Mouse (Mus musculus) CH12.LX (cell line): ENCODE results near the gene Aatk.

Experiments used
- CTCF ChIP-seq, 2 experiments: IDR thresholded peaks in 1 of 2; conservative IDR thresholded peaks in 1 of 2; 2 replicates each; pipeline ENCODE4 v1.5.1; 2011 to 2012; ENCODE audit warnings: low read depth in 2 of 2, low read length in 2 of 2, improper control_type of control experiment in 1 of 2, inconsistent platforms in 1 of 2, mild to moderate bottlenecking in 1 of 2, moderate library complexity in 1 of 2
- ELF1 ChIP-seq: IDR thresholded peaks from 2 replicates; pipeline ENCODE4 v1.6.1; 2014; ENCODE audit warnings: low read depth, mild to moderate bottlenecking, inconsistent platforms, low read length, improper control_type of control experiment
- ETS1 ChIP-seq: conservative IDR thresholded peaks from 2 replicates; pipeline ENCODE4 v1.6.1; 2012; ENCODE audit warnings: low read depth, mild to moderate bottlenecking, inconsistent platforms, low read length, improper control_type of control experiment, moderate library complexity
- MAX ChIP-seq: IDR thresholded peaks from 2 replicates; pipeline ENCODE4 v1.6.1; 2011; ENCODE audit warnings: low read length, improper control_type of control experiment
- MXI1 ChIP-seq: IDR thresholded peaks from 2 replicates; pipeline ENCODE4 v1.6.1; 2011; ENCODE audit warnings: mild to moderate bottlenecking, low read depth, low read length, improper control_type of control experiment
- MYC ChIP-seq: IDR thresholded peaks from 2 replicates; pipeline ENCODE4 v1.6.1; 2011; ENCODE audit warnings: low read depth, mild to moderate bottlenecking, improper control_type of control experiment, low read length
- RAD21 ChIP-seq: IDR thresholded peaks from 2 replicates; pipeline ENCODE4 v1.6.1; 2011; ENCODE audit warnings: low read depth, mild to moderate bottlenecking, low read length, improper control_type of control experiment, moderate library complexity
- RCOR1 ChIP-seq: conservative IDR thresholded peaks from 2 replicates; pipeline ENCODE4 v1.6.1; 2012; ENCODE audit warnings: low read depth, mild to moderate bottlenecking, inconsistent platforms, low read length, improper control_type of control experiment
- UBTF ChIP-seq: IDR thresholded peaks from 2 replicates; pipeline ENCODE4 v1.6.1; 2012; ENCODE audit warnings: low read depth, mild to moderate bottlenecking, inconsistent platforms, low read length, improper control_type of control experiment, moderate library complexity
- USF1 ChIP-seq: IDR thresholded peaks from 2 replicates; pipeline ENCODE4 v1.6.1; 2014; ENCODE audit warnings: low read depth, mild to moderate bottlenecking, inconsistent platforms, low read length, improper control_type of control experiment
- ZNF384 ChIP-seq: IDR thresholded peaks from 2 replicates; pipeline ENCODE4 v1.6.1; 2012; ENCODE audit warnings: low read depth, low read length, improper control_type of control experiment, inconsistent platforms

GRCm38 (mm10) chr11:119959714-119960113, 87.3 kb downstream of the Aatk start:
- no peak for TF ChIP-seq USF1
- TF ChIP-seq CTCF (conservative IDR thresholded peaks at IDR 0.05 in 1 of 2, IDR thresholded peaks at IDR 0.05 in 1 of 2; ENCODE audit: low read depth in 2 of 2, low read length in 2 of 2): no peak
- no peak for TF ChIP-seq MAX
- no peak for TF ChIP-seq MYC
- TF ChIP-seq ETS1: no peak
- no peak for TF ChIP-seq RCOR1
- TF ChIP-seq ELF1: no peak
- TF ChIP-seq RAD21: no peak
- no peak for TF ChIP-seq ZNF384
- no peak for TF ChIP-seq UBTF
- TF ChIP-seq MXI1: no peak
